ENCODE assay signal across 11 mouse cellular contexts in genomic region chr4:59761365-59761729, GRCm38 (mm10). TPM values are rescaled to one million over a fixed set of nuclear protein-coding genes. Genes with fewer than 3 reads are reported as not detected.
DNase-seq lines count a peak whose midpoint lies in the region; ATAC-seq lines count a peak whose summit lies in the region.
"Had no signal": no experiment of that assay in that cellular context is flagged by ENCODE, and none has a peak within 500 bp of the region (broad histone marks: within the 10 kb centered on the region; RNA-seq: fewer than 3 reads in every experiment).

No protein-coding gene starts in this region.

- intact Hi-C loops in gastrocnemius, postnatal 14 days (cut with DNase I; ENCODE audit: low total_unique reads) = no loop called here
- intact Hi-C loops in left cerebral cortex, postnatal 4 days (cut with DNase I) = no loop called here

- no peak for ATAC-seq in erythroblast, adult 5-6 weeks (replicated peaks; ENCODE audit: low FRiP score, poor library complexity, severe bottlenecking)
- ATAC-seq: forebrain, embryonic 13.5 days; intestine, embryonic 15.5 days had no signal

- DNase-seq in gastrocnemius, postnatal 25 days = peak; percentile 32
- DNase-seq in gastrocnemius, postnatal 14 days = no peak
- DNase-seq in 3T3-L1 (ENCODE audit: low read depth, low spot score) = peak; percentile 81
- DNase-seq in adipocyte (ENCODE audit: low spot score) = peak; percentile 80
- DNase-seq in lung, postnatal 14 days = peak; percentile 61
- no peak for DNase-seq in c-Kit-positive CD71-positive TER-119-positive erythroid progenitor cells, embryonic 14.5 days (ENCODE audit: low spot score)
- no peak for DNase-seq in left cerebral cortex, postnatal 4 days
- DNase-seq: cerebellum, adult 2 months had no signal

RNA-seq across cellular contexts. Expression of gene Inip, which starts 40.0 kb away (rescaled TPM):
- total RNA-seq in gastrocnemius, postnatal 25 days (2021) = 1 to 10 TPM; 2.7 to 4.2 TPM
- 1 to 10 TPM; 3.1 to 3.7 TPM for total RNA-seq in gastrocnemius, postnatal 14 days (2021)
- 4.2 and 11.1 TPM in 2 replicates for total RNA-seq in erythroblast, adult 5-6 weeks (2015; ENCODE audit: low replicate concordance)
- 7.0 and 14.1 TPM in 2 replicates for total RNA-seq in erythroblast, adult 5-6 weeks (2017; ENCODE audit: low replicate concordance)
- total RNA-seq in left cerebral cortex, postnatal 4 days (2021) = 10 to 100 TPM; 22.3 to 22.4 TPM

RNA-seq across cellular contexts. Expression of gene Snx30, which starts 44.3 kb away (rescaled TPM):
- total RNA-seq in gastrocnemius, postnatal 25 days (2021) = 1 to 10 TPM; 2.7 to 4.4 TPM
- total RNA-seq in gastrocnemius, postnatal 14 days (2021) = 1 to 10 TPM; 4.0 to 4.4 TPM
- total RNA-seq in erythroblast, adult 5-6 weeks (2015; ENCODE audit: low replicate concordance) = 2.5 and 3.7 TPM in 2 replicates
- total RNA-seq in erythroblast, adult 5-6 weeks (2017; ENCODE audit: low replicate concordance) = 2.1 and 2.5 TPM in 2 replicates
- 10 to 100 TPM; 32.0 to 38.0 TPM for total RNA-seq in left cerebral cortex, postnatal 4 days (2021)

Comparison
In these comparisons a context has a peak if more than half of its experiments do, and no peak if none do; other contexts are left out.
1. DNase-seq: peak in gastrocnemius, postnatal 25 days (single experiment), 3T3-L1 (single experiment), adipocyte (single experiment) and lung, postnatal 14 days (single experiment); none in gastrocnemius, postnatal 14 days (single experiment), c-Kit-positive CD71-positive TER-119-positive erythroid progenitor cells, embryonic 14.5 days (single experiment) and left cerebral cortex, postnatal 4 days (single experiment).
2. RNA of gene Snx30, which starts 44.3 kb away (total RNA-seq): 32.0 to 38.0 TPM in left cerebral cortex, postnatal 4 days; 2.7 to 4.4 TPM in gastrocnemius, postnatal 25 days, 4.0 to 4.4 TPM in gastrocnemius, postnatal 14 days and 2.1 to 3.7 TPM in erythroblast, adult 5-6 weeks; every median in the first group is over 4 times any median in the second.